Mouse (Mus musculus): ENCODE results near the gene Omd.
"Not testable (repeated sequence)": the region's sequence is repeated elsewhere in the genome, so short reads cannot be mapped to it uniquely, and the experiment has no call there.

The Omd gene

DNA sequence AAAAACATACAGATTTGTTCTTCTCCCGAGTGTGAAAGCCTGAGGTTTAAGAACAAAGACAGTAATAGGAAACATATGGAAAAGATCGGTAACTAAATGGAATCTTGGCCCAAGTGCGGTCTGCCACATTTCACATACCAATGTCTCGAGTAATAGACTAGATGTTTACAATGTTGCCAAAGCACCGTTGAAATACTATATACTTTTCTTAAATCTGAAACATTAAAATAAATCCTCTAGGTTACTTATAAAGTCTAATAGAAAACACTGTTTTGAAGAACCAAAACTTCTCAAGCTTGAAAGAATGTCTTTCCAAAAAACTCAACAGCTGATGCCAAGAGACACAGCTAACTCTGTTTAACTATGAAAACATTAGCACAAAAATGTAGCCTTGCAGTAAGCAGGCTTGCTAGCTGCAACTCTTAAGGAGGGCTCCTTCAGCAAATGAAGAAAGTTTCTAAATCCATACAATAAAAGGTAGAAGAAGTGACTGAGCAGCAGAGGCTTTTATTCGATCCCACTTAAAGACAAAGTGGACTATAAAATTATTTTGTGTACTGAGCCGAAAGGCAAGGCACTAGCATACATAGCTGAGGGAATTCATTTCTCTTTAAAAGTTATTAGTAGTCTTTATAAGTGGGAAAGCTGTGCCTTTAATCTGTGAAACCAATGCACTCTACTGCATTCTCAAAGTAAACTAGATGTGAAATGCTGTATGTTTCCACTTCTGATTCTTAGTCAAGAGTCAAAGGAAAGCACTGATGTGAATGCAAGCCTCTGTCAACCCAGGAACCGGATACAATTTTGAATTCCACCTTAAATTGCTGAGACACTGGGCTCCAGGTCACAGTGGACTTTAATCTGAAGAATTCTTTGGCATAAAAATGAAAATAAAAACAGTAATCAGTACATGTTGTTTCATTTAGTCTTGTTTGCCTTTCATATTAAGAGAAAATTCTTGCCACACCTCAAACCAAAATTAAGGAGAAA lies at the start of gene Omd:
Gene Omd, plus strand, starts transcription at position 922 of the 990 bp plus-strand sequence.
- DNase-seq (ENCODE audit: low spot score in 2 of 2): peak; percentile 38 to 46

DNA sequence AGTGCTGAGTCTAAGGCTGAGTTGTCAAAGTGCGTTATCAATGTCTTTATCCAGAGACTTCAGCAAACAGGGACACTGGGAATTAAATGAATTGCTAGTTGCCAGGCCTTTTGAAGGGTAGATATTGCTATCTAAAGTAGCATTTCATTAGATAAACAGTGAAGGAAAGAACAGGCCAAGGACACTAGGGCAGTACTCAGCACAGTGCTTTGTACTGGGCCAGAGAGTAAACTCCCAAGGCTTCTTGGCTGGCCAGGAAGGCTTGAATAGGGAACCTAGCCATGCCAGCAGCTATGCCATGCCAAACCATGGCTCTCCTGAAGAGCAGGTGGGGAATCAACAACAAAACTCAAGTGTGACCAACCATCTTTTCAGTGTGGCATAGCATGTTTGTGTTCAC lies 45.3 kb upstream of the Omd start:
- no peak for DNase-seq (ENCODE audit: low spot score in 2 of 2)

GRCm38 (mm10) chr13:49538693-49539092 lies 43.6 kb upstream of the Omd start:
- DNase-seq (ENCODE audit: low spot score in 2 of 2): no peak

- DNase-seq (ENCODE audit: low spot score in 2 of 2): peak; percentile 31 to 32
These were observed 38.0 kb upstream of the Omd start, which contains the start of gene Aspn for GRCm38 (mm10) chr13:49544279-49544678. Aspn (plus strand) TSS chr13:49544443.

DNA sequence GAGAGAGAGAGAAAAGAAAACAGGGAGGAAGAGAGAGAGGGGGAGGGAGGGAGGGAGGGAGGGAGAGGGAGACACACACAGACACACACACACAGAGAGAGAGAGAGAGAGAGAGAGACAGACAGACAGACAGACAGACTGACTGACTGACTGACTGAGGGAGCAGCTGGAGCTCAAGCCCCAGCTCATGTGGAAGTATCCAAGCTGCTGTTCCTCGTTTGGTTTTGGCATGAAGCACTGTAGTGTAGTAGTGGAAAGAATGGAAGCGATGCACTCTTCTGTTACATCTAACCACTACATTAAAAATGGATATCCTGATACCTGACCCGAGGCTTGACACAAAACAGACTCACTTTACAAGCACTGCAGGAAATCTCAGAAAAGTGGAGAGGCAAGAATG lies 36.6 kb upstream of the Omd start:
- peak; percentile 30 to 33 for DNase-seq (ENCODE audit: low spot score in 2 of 2)

DNA sequence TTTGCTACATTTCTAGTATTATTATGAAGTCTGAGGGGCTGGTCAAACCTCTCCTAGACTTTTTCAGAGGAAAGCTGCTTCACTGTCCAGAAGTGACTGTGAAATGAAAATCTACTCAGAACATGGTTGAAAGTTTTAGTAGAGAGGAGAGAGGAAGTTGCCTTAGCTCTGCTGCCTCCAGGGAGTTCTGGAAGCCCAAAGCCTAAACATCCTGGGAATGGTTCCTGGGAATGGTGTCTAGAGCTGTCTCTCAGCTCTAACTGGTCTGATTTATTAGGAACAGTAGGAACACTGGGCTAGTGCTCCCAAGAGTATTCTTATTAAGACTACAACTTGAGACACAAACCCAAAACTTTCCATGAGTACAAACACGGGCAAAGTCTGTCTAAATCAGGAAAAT lies 35.7 kb upstream of the Omd start:
- DNase-seq (ENCODE audit: low spot score in 2 of 2): peak; percentile 67 to 76

- DNase-seq (ENCODE audit: low spot score in 2 of 2): no peak
These were observed 34.6 kb upstream of the Omd start for GRCm38 (mm10) chr13:49547563-49548150.

DNA sequence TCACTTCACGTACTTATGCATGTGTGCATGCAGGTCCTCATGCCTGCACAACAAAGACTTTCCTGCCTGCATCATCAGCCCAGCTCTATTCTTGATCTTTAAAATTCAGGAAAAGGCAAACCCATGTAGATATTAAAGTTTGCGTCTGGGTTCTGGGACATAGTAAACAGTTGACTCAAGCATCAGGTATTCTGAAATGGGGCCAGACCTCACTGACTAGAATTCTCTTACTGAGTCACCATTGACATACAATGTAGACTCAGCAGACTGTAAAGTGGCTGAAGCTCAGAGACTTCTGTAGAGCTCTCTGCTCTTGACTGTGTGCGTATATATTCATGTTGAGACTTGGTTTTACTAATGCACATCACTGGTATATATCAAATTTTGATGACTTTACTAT lies 32.6 kb upstream of the Omd start:
- DNase-seq (ENCODE audit: low spot score in 2 of 2): no peak

GRCm38 (mm10) chr13:49554519-49554918 lies 27.7 kb upstream of the Omd start:
- no peak for DNase-seq (ENCODE audit: low spot score in 2 of 2)

DNA sequence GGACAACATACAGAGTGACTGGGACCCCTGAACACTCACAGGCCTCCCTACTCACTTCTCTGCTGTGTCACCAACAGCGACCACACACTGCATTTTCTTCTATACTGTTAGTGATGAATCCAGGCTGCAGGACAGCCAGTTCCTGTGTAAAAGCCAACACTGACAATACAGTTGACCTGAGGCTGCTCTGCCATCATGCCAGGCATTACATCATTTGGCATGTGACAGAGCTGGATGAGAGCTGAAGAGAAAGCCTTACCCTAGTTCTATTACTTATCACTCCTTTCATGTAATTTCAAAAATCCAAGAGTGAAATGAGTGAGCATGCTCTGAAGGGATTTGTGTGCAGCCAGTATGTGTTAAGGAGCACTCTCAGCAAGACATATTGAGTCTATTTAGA lies 26.1 kb upstream of the Omd start:
- DNase-seq (ENCODE audit: low spot score in 2 of 2): no peak

- no peak for DNase-seq (ENCODE audit: low spot score in 2 of 2)
These were observed 25.3 kb upstream of the Omd start for GRCm38 (mm10) chr13:49556924-49557323.

- peak; percentile 34 to 58 for DNase-seq (ENCODE audit: low spot score in 2 of 2)
These were observed 23.1 kb upstream of the Omd start for GRCm38 (mm10) chr13:49559185-49559584.

DNA sequence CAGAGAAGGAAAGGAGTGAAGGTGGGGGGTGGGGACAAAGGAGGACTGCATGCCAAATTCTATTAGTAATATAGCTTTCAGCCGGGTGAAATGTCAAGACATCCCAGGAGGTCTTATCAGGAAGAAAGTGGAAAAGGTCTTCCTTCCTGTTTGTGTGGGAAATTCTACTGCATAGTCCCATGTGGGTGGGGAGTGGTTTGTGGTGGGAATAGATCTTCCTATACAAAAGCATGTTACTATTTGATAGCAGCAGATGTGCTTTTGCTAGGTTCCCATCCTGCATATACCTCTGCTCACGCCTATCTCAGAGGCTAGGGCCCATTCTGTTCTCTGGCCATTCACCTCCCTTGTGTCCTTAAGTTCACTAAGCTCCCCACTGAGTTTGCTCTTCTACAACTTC lies 21.4 kb upstream of the Omd start:
- no peak for DNase-seq (ENCODE audit: low spot score in 2 of 2)

DNA sequence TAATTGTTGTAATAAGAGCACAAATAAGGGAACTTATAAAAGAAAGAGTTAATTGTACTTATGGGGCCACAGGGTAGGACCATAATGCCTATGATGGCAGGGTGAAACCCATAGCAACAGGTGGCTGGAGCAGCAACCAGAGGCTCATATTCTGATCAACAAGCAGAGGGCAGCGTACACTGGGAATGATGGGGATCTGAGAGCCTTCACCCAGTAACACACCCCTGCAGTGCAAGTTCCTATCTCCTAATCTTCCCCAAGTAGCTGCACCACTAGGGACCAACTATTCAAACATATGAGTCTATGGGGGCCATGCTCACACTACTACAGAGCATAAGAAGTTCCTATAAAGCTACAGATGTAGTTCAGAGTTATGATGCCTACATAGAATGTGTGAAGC lies 17.9 kb upstream of the Omd start:
- no peak for DNase-seq (ENCODE audit: low spot score in 2 of 2)

DNA sequence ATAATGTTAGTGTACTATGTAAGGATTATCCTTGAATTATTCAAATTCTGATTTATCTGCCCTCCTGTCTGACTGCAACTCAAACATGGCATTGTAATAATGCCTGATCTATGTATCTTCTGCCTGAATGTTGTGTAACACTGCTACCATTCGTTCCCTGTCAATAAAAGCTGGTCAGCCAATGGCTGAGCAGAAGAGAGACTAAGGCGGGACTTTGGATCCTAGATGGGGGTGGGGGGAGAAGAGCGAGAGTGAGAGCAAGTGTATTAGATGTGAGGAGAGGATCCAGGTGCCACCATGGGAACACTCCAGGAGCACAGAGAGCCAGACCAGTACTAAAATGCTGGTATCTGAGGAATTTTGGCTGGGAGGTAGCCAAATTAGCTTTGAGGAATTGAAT lies 11.9 kb upstream of the Omd start:
- DNase-seq (ENCODE audit: low spot score in 2 of 2): no peak

GRCm38 (mm10) chr13:49571418-49571817 lies 10.8 kb upstream of the Omd start:
- no peak for DNase-seq (ENCODE audit: low spot score in 2 of 2)

DNA sequence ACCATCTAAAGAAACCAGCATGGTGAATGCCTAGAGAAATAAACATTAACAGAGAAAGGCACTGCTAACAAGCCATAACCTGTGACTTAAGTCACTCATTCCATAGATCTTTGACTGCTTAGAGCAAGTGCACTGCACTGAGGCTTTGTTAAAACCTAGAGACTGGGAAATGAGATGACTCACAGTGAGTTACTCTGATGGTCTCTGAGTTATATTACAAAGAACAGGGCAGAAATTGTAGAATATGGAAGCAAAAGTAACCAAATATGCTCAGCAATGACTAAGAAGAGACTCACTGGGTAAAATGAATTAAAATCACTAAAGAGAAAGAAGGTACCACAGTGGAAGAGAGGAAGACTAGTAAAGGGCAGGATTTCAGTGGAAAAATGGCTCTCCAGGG lies 1.6 kb downstream of the Omd start:
- DNase-seq (ENCODE audit: low spot score in 2 of 2): no peak

- peak; percentile 21 to 32 for DNase-seq (ENCODE audit: low spot score in 2 of 2)
These were observed 2.2 kb downstream of the Omd start for GRCm38 (mm10) chr13:49584307-49585005.

- peak in 1 of 2 experiments; percentile 12 for DNase-seq (ENCODE audit: low spot score in 2 of 2)
These were observed 3.8 kb downstream of the Omd start for GRCm38 (mm10) chr13:49586062-49586461.

- not testable (repeated sequence) for DNase-seq (ENCODE audit: low spot score in 2 of 2)
These were observed 20.3 kb downstream of the Omd start for GRCm38 (mm10) chr13:49602541-49602940.

- DNase-seq (ENCODE audit: low spot score in 2 of 2): no peak
These were observed 21.3 kb downstream of the Omd start for GRCm38 (mm10) chr13:49603603-49604002.

- DNase-seq (ENCODE audit: low spot score in 2 of 2): peak; percentile 74 to 76
These were observed 25.5 kb downstream of the Omd start, which contains the start of gene Ogn for GRCm38 (mm10) chr13:49607714-49608113. Ogn (plus strand) TSS chr13:49608046.
